Mouse (Mus musculus) MEL (cell line): ENCODE measurements around the gene Mxd4. TPM values are rescaled to one million over a fixed set of nuclear protein-coding genes. Genes with fewer than 3 reads are reported as not detected.

ENCODE experiments used
- DNase-seq: peaks from one replicate; pipeline ENCODE4 v3.0.0; 2011; ENCODE audit warnings: low read depth, low spot score
- H3K27ac ChIP-seq: 2 replicates; pipeline ENCODE4 v1.5.1; 2012; ENCODE audit warnings: low read depth, mild to moderate bottlenecking, control low read depth, low read length, moderate library complexity; ENCODE audit not compliant: control insufficient read depth
- H3K27me3 ChIP-seq, 2 experiments: fragments of 150-350 bp in 1 of 2; sonication (generic) in 1 of 2; 2 replicates each; pipeline ENCODE4 v1.6.1; 2012; ENCODE audit warnings: low read length in 2 of 2, mild to moderate bottlenecking in 2 of 2, improper control_type of control experiment in 1 of 2, moderate library complexity in 1 of 2; ENCODE audit not compliant: insufficient read depth in 2 of 2, control insufficient read depth in 1 of 2
- H3K36me3 ChIP-seq, 2 experiments: 2 replicates each; pipeline ENCODE4 v1.6.1; 2012 to 2014; ENCODE audit warnings: low read length in 2 of 2, improper control_type of control experiment in 1 of 2, inconsistent platforms in 1 of 2, mild to moderate bottlenecking in 1 of 2; ENCODE audit not compliant: insufficient read depth in 2 of 2, control insufficient read depth in 1 of 2
- H3K4me1 ChIP-seq, 2 experiments: fragments of 150-350 bp in 1 of 2; sonication (generic) in 1 of 2; 2 replicates each; pipeline ENCODE4 v1.6.1; 2012; ENCODE audit warnings: low read length in 2 of 2, improper control_type of control experiment in 1 of 2, mild to moderate bottlenecking in 1 of 2; ENCODE audit not compliant: insufficient read depth in 2 of 2, control insufficient read depth in 1 of 2
- H3K4me3 ChIP-seq, 2 experiments: fragments of 150-350 bp in 1 of 2; sonication (generic) in 1 of 2; 2 replicates each; pipeline ENCODE4 v1.5.1; 2012; ENCODE audit warnings: low read depth in 2 of 2, low read length in 2 of 2, mild to moderate bottlenecking in 2 of 2, moderate library complexity in 2 of 2, control low read depth in 1 of 2, improper control_type of control experiment in 1 of 2; ENCODE audit not compliant: control insufficient read depth in 1 of 2, insufficient read depth in 1 of 2
- H3K79me2 ChIP-seq: 2 replicates; pipeline ENCODE4 v1.6.1; 2012; ENCODE audit warnings: mild to moderate bottlenecking, low read length, moderate library complexity; ENCODE audit not compliant: control insufficient read depth, poor library complexity, insufficient read depth
- H3K9ac ChIP-seq: 2 replicates; pipeline ENCODE4 v1.6.1; 2012; ENCODE audit warnings: low read depth, mild to moderate bottlenecking, control low read depth, low read length, moderate library complexity; ENCODE audit not compliant: control insufficient read depth, poor library complexity, severe bottlenecking
- H3K9me3 ChIP-seq: fragments of 150-350 bp; sonication (generic); replicated peaks from 2 replicates; pipeline ENCODE4 v1.6.1; 2012; ENCODE audit warnings: mild to moderate bottlenecking, low read length, improper control_type of control experiment, moderate library complexity; ENCODE audit not compliant: insufficient read depth
- BHLHE40 ChIP-seq: IDR thresholded peaks from 2 replicates; pipeline ENCODE4 v1.6.1; 2012; ENCODE audit warnings: low read depth, mild to moderate bottlenecking, inconsistent platforms, low read length, improper control_type of control experiment, borderline replicate concordance
- E2F4 ChIP-seq: IDR thresholded peaks from 2 replicates; pipeline ENCODE4 v1.6.1; 2011; ENCODE audit warnings: low read depth, low read length, improper control_type of control experiment, borderline replicate concordance
- ELF1 ChIP-seq: IDR thresholded peaks from 2 replicates; pipeline ENCODE4 v1.6.1; 2014; ENCODE audit warnings: low read depth, mild to moderate bottlenecking, inconsistent platforms, low read length, improper control_type of control experiment, moderate library complexity
- EP300 ChIP-seq, 2 experiments: IDR thresholded peaks; 2 replicates each; pipeline ENCODE4 v1.6.1; 2011; ENCODE audit warnings: improper control_type of control experiment in 2 of 2, low read length in 2 of 2, low read depth in 1 of 2, mild to moderate bottlenecking in 1 of 2
- ETS1 ChIP-seq: IDR thresholded peaks from 2 replicates; pipeline ENCODE4 v1.6.1; 2012; ENCODE audit warnings: low read depth, mild to moderate bottlenecking, inconsistent platforms, low read length, improper control_type of control experiment, moderate library complexity
- GATA1 ChIP-seq: IDR thresholded peaks from 2 replicates; pipeline ENCODE4 v1.6.1; 2011; ENCODE audit warnings: low read depth, low read length, improper control_type of control experiment
- JUND ChIP-seq: IDR thresholded peaks from 2 replicates; pipeline ENCODE4 v1.6.1; 2011; ENCODE audit warnings: low read depth, mild to moderate bottlenecking, improper control_type of control experiment, low read length
- MAFK ChIP-seq: IDR thresholded peaks from 2 replicates; pipeline ENCODE4 v1.6.1; 2011; ENCODE audit warnings: low read depth, mild to moderate bottlenecking, low read length, improper control_type of control experiment, borderline replicate concordance
- MAZ ChIP-seq: IDR thresholded peaks from 2 replicates; pipeline ENCODE4 v1.6.1; 2012; ENCODE audit warnings: low read depth, mild to moderate bottlenecking, inconsistent platforms, low read length, improper control_type of control experiment
- MXI1 ChIP-seq: IDR thresholded peaks from 2 replicates; pipeline ENCODE4 v1.6.1; 2011; ENCODE audit warnings: mild to moderate bottlenecking, low read depth, low read length, improper control_type of control experiment
- MYB ChIP-seq: IDR thresholded peaks from 2 replicates; pipeline ENCODE4 v1.6.1; 2011; ENCODE audit warnings: mild to moderate bottlenecking, low read depth, low read length, improper control_type of control experiment
- MYC ChIP-seq: IDR thresholded peaks from 2 replicates; pipeline ENCODE4 v1.6.1; 2011; ENCODE audit warnings: low read depth, mild to moderate bottlenecking, low read length, improper control_type of control experiment, moderate library complexity
- NELFE ChIP-seq: IDR thresholded peaks from 2 replicates; pipeline ENCODE4 v1.6.1; 2011; ENCODE audit warnings: low read depth, low read length, improper control_type of control experiment
- NRF1 ChIP-seq: IDR thresholded peaks from 2 replicates; pipeline ENCODE4 v1.6.1; 2014; ENCODE audit warnings: low read depth, mild to moderate bottlenecking, inconsistent platforms, low read length, improper control_type of control experiment, moderate library complexity; ENCODE audit not compliant: poor library complexity, insufficient read depth, severe bottlenecking
- POLR2AphosphoS2 ChIP-seq: IDR thresholded peaks from 2 replicates; pipeline ENCODE4 v1.6.1; 2011; ENCODE audit warnings: low read length, improper control_type of control experiment
- RAD21 ChIP-seq: IDR thresholded peaks from 2 replicates; pipeline ENCODE4 v1.6.1; 2011; ENCODE audit warnings: mild to moderate bottlenecking, low read depth, low read length, improper control_type of control experiment
- RCOR1 ChIP-seq: IDR thresholded peaks from 2 replicates; pipeline ENCODE4 v1.6.1; 2012; ENCODE audit warnings: low read depth, mild to moderate bottlenecking, inconsistent platforms, low read length, improper control_type of control experiment
- SIN3A ChIP-seq: IDR thresholded peaks from 2 replicates; pipeline ENCODE4 v1.6.1; 2012; ENCODE audit warnings: low read length, improper control_type of control experiment, inconsistent platforms
- SMC3 ChIP-seq: IDR thresholded peaks from 2 replicates; pipeline ENCODE4 v1.6.1; 2011; ENCODE audit warnings: low read depth, low read length, improper control_type of control experiment
- TAL1 ChIP-seq: IDR thresholded peaks from 2 replicates; pipeline ENCODE4 v1.6.1; 2012; ENCODE audit warnings: mild to moderate bottlenecking, inconsistent platforms, low read length, moderate library complexity, mixed read lengths
- TBP ChIP-seq: IDR thresholded peaks from 2 replicates; pipeline ENCODE4 v1.8.0; 2011; ENCODE audit warnings: low read depth, low read length, improper control_type of control experiment
- UBTF ChIP-seq: IDR thresholded peaks from 2 replicates; pipeline ENCODE4 v1.6.1; 2012; ENCODE audit warnings: low read depth, mild to moderate bottlenecking, inconsistent platforms, low read length, improper control_type of control experiment, moderate library complexity, borderline replicate concordance; ENCODE audit not compliant: insufficient read depth
- ZC3H11A ChIP-seq: IDR thresholded peaks from 2 replicates; pipeline ENCODE4 v1.6.1; 2012; ENCODE audit warnings: low read depth, mild to moderate bottlenecking, inconsistent platforms, low read length, improper control_type of control experiment
- ZKSCAN1 ChIP-seq: IDR thresholded peaks from 2 replicates; pipeline ENCODE4 v1.6.1; 2012; ENCODE audit warnings: low read depth, mild to moderate bottlenecking, inconsistent platforms, low read length, improper control_type of control experiment, moderate library complexity
- ZMIZ1 ChIP-seq: IDR thresholded peaks from 2 replicates; pipeline ENCODE4 v1.6.1; 2012; ENCODE audit warnings: low read depth, mild to moderate bottlenecking, inconsistent platforms, low read length, improper control_type of control experiment, moderate library complexity
- ZNF384 ChIP-seq: IDR thresholded peaks from 2 replicates; pipeline ENCODE4 v1.6.1; 2012; ENCODE audit warnings: low read depth, mild to moderate bottlenecking, inconsistent platforms, low read length, improper control_type of control experiment
- polyA plus RNA-seq, 2 experiments: library from polyadenylated mRNA; stranded (reverse) in 1 of 2; unstranded in 1 of 2; fragments of >175 nt in 1 of 2; fragments of >200 nt in 1 of 2; gene quantifications; 2 replicates each; pipeline versions ENCODE4 v1.2.1 to v1.2.4; 2012; ENCODE audit warnings: low replicate concordance in 2 of 2, low read depth in 1 of 2; ENCODE audit not compliant: insufficient read length in 2 of 2, insufficient read depth in 1 of 2, missing spikeins in 1 of 2
- total RNA-seq: library from RNA; depleted of rRNA; stranded (reverse); fragments of 300-350 nt; gene quantifications from 2 replicates; pipeline ENCODE4 v1.2.3, GENCODE M21; 2012

The Mxd4 gene
- total and polyA plus RNA-seq, 3 experiments = 9.7 to 13.3 TPM; not detected in 1

DNA sequence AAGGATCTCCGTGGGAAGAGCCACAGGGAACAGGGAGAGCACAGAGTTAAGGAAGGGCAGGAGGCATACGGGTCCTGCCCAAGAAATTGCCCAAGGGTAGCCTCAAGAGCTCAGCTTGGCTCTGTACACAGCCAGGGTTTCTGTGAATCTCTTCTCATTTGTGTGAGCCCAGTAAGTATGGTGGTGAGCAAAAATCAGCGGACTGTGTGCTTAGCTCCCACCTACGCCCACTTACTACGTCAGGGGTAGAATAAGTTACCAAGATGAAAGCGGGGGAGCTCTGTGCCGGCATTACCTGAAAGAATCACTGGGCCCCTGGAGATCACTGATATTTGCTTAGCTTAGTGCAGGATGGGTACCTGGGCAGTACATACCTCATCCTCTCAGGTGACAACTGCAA, 28.5 kb upstream of the Mxd4 start:
- Histone ChIP-seq H3K4me1 (no peaks in the 10 kb centered on the region), H3K27ac (no peak overlapping the region), H3K9me3 (no peaks in the 10 kb centered on the region), H3K4me3 (no peak overlapping the region), H3K27me3 (peaks cover 12 to 13% of the 10 kb centered on the region in 2 experiments), H3K79me2 (no peaks in the 10 kb centered on the region), H3K36me3 (no peaks in the 10 kb centered on the region), H3K9ac (no peak overlapping the region)
- no peak for TF ChIP-seq POLR2AphosphoS2
- no peak for TF ChIP-seq MAZ
- TF ChIP-seq MXI1 = no peak
- TF ChIP-seq TBP = no peak
- TF ChIP-seq JUND = no peak
- no peak for DNase-seq

DNA sequence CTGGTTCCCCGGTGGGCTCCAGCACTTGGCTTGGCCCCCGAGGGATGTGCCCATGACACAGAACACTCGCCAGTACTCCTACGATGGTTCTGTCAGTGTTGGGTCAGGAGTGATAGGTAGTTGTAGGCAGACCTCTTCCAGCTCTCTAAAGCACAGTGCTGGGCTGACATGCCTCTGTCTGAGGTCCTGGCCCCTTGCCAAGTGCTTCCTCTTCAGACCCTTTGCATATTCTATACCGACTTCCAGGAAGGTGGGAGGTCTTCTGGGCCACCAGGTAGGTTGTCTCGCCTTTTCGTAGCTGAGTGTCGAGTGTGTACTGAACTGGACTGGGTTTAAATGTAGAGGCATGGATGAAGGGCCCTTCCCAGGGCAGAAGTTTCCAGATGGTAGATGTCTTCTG, 26.1 kb upstream of the Mxd4 start:
- H3K27ac ChIP-seq = no peak overlapping the region
- TF ChIP-seq BHLHE40 = no peak
- no peak for TF ChIP-seq MXI1
- TF ChIP-seq MAFK = no peak
- no peak for TF ChIP-seq TAL1
- no peak for TF ChIP-seq POLR2AphosphoS2
- TF ChIP-seq GATA1 = no peak
- no peaks in the 10 kb centered on the region for H3K79me2 ChIP-seq
- H3K4me1 ChIP-seq = no peaks in the 10 kb centered on the region
- no peaks in the 10 kb centered on the region for H3K36me3 ChIP-seq
- H3K27me3 ChIP-seq = peaks cover 4 to 6% of the 10 kb centered on the region in 2 experiments; a peak in 3 of 4 replicates
- no peak overlapping the region for H3K4me3 ChIP-seq
- DNase-seq = no peak
- no peak overlapping the region for H3K9ac ChIP-seq
- H3K9me3 ChIP-seq = no peaks in the 10 kb centered on the region

DNA sequence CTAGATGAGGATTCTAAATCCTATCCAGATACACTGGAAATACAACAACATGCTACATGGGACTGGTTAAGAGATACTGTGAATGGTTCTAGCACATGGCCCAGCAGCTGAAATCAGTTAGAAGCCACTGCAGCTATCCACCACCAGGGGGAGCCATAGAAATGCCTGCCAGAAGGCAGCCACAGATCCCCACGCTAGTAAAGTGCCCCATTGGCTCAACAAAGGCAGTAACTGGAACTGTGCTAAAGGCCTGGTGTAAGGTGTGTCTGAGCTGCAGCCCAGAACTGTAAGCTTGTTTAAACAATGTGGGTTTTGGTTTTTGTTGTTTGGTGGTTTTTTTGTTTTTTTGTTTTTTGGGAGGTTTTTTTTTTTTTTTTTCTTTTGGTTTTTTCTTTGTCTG, 22.8 kb upstream of the Mxd4 start:
- Histone ChIP-seq H3K4me1 (no peaks in the 10 kb centered on the region), H3K9ac (no peak overlapping the region), H3K36me3 (no peaks in the 10 kb centered on the region), H3K27me3 (no peaks in the 10 kb centered on the region; a peak in 2 of 4 replicates), H3K27ac (no peak overlapping the region), H3K9me3 (no peaks in the 10 kb centered on the region), H3K4me3 (no peak overlapping the region), H3K79me2 (no peaks in the 10 kb centered on the region)
- peak; percentile 91 for DNase-seq
- no peak for TF ChIP-seq SIN3A
- TF ChIP-seq UBTF = no peak
- no peak for TF ChIP-seq EP300 (IDR thresholded peaks at IDR 0.05; ENCODE audit: low read depth in 1 of 2, low read length in 2 of 2)
- no peak for TF ChIP-seq ETS1
- TF ChIP-seq NELFE = no peak
- no peak for TF ChIP-seq ZMIZ1
- no peak for TF ChIP-seq ZKSCAN1
- TF ChIP-seq E2F4 = no peak
- peak; percentile 56 for TF ChIP-seq ZNF384
- TF ChIP-seq MYB = no peak
- TF ChIP-seq TAL1 = no peak
- TF ChIP-seq ELF1 = 0 out of 2 replicates have a peak, but pooled peaks have one; percentile 7
- peak; percentile 92 for TF ChIP-seq SMC3
- peak; percentile 90 for TF ChIP-seq MYC
- peak; percentile 78 for TF ChIP-seq ZC3H11A
- TF ChIP-seq MAZ = 0 out of 2 replicates have a peak, but pooled peaks have one; percentile 54
- TF ChIP-seq GATA1 = no peak
- peak; percentile 81 for TF ChIP-seq RAD21
- no peak for TF ChIP-seq MAFK
- no peak for TF ChIP-seq NRF1
- no peak for TF ChIP-seq RCOR1
